Mouse (Mus musculus) thymus, postnatal 14 days (tissue): ENCODE data around the gene Nlrp6.
A peak's percentile ranks its signal among the peaks of the same experiment; 100 is the strongest.
"Not testable (repeated sequence)": the region's sequence is repeated elsewhere in the genome, so short reads cannot be mapped to it uniquely, and the experiment has no call there.

Source experiments
- DNase-seq: peaks from one replicate; pipeline ENCODE4 v3.0.0; 2021

Nlrp6 gene

DNA sequence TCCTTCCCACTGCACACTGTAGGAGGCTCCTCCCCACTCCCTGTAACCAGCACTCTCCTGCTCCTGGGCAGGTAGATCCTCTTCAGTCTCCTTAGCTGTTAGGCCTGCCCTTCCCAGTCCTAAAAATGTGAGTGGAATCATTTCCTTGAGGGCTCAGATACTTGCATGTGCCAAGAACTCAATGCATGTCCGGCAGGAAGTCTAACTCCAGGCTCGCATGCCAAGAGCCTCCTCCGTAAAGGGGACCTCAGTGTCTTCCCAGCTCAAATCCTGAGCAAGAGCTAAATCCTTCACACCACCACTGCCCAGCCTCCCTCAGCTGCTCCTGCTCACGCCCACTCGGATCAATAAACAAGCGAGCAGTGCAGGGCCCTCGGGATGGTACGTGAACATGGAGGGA lies 30.3 kb downstream of the Nlrp6 start:
- no peak for DNase-seq

DNA sequence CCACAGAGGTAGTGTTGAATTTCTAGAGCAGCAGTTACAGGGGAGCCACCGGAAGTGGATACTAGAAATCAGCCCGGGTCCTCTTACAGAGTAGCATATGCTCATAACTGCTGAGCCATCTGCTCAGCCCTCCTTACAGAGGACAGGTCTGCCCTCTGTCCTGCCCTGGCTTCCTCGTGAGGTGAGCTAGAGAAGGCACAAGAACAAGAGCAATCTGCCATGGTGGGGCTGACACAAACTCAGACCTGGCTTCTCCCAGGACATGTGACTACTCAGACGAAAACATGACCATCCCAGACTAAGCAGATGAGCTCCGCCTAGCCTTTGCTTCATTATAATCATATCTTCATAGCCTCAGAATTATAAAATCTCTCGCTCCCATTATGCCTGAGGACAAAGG lies 31.1 kb downstream of the Nlrp6 start:
- no peak for DNase-seq

DNA sequence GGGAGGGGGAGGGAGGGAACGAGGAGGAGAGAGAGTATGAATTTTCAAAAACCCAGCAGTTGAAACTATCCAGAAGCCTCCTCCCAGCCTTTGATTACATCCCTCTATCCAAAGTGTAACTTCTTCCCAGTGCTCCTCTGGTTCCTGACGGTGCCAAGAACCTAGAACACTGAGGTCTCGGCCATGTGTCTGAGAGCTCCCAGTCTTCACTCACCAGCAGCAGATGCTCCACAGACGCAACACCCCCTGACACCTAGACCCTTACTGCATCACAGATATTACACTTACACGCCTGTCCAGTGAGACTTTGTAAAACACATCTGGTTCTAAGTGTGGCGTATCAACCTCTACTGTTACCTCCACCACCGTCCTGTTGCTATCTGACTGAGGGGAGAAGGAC lies 31.7 kb downstream of the Nlrp6 start:
- no peak for DNase-seq

DNA sequence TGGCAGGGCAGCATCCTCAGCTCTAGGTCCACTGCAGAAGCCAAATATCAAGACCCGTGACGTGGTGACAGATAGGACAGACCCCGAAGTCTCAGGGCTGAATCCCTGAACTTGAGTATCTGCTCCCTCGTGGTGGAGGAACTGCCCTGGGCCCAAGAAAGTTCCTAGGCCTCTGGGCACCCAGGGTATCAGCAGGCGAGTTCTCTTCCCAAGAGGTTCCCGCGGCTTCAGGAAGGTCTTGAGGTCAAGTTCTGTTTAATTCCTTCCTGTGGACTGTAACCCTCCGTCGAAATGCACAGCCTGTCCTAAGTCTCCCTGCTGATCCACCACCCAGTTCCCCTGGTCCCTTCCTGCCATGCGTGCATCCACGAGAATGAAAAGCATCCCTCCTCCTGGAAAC lies 32.4 kb downstream of the Nlrp6 start:
- no peak for DNase-seq

DNA sequence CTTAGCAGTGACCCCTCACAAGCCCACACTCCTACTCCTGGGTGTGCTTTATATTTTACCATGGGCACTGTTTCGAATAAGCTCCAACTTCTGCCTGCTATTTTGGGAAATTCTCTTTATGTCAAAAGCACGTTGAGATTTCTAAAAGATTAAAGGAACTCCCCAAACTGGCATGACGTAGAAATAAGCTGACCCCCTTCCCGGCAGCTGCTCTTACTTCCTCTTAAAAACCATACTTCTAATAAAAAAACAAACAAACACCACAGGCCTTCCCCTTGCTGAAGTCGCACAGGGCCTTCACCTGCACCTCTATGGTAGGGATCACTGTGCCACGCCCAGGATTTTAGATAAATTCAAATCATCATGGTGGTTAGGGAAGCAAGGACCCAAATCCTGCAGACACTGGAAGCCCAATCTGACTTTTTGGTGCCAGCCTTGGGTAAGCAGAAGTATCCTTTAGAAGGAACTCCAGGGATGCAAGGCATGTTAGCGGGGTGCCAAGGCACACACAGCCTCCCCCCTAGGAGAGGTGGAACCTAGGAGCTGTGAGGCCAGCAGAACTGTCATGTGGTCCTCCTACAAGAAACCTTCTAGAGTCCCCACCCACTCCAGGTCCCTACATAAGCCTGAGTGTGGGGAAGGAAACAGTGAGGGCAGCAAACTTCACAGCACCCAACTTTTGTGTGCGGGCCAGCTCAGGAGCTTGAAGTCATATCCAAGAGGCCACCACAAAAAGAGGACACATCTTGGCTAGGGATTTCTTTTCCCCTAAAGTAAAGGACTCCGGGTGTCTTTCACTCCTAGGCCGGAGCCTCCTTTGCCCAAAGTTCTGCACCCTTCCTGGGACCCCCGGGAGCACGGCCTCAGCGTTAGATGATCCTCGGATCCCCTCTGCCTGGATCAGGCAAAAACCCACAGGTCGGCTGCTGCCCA lies 33.4 kb downstream of the Nlrp6 start:
- DNase-seq: no peak

DNA sequence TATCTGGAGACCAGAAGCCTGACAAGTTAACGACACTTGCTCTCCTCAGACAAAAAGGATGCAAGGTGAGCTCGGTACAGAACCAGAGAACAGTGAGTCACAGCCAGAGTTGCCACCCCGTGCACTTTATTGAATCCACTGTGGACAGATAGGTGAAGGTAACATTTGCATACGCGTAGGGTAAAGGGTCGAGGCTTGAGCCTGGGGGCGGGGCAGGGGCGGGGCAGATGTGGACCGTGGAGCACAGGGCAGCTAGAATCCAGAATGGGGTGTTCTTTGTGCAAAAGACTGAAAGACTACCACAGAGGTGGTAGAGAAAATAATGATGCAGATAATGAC lies 34.0 kb downstream of the Nlrp6 start:
- DNase-seq: no peak

DNA sequence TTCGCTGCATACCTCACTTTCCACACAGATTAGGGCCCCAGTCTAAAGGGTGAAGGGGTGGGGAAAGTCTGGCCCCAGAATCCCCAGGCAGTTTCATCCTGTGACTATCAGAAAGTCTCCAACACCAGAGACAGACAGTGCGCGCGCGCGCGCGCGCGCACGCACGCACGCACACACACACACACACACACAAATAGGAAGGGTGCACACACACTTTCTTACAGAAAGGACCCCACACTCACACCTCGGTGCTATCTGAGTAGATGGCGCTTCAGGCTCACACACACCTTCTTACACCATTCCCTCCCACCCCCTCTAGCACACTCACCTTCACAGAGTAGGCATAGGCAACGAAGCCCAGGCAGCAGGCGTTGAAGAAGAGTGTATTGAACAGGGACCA lies 34.6 kb downstream of the Nlrp6 start:
- no peak for DNase-seq

DNA sequence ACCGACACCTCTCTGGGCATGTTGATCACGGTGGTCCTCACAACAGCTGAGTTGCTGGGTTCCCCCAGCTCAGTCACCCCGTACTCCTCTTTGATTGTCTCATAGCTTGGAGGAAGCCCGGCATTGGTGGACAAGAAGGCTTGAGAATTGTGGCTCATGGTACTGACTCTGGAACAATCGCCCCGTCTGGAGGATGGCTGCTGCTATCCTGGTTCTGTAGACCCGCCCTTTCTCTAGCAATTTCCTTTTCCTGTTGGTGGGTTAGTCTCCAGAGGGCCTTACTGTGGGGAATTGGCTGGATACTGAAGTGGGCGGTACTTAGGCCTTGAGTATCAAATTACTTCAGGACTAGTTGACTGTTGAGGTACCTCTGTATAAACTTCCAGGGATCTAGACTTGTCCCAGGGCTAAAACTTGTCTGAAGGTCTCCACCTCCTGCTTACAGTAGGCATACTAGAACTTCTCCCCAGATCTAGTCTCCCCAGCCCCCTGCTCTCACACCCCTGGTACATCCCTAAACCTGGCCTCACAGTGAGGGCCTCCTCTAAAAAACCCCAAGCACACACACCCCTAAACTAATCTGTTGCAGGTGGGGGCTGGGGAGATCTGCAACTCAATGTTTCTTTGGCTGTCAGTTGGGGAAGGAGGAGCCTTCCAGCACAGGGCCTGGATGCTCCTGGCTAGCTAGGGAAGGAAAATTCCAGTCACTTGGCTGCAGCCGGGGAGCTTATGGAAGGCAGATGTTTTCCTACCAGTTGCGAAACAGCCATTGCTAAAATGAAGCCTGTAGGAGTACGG lies 35.3 kb downstream of the Nlrp6 start, which contains the start of the genes Gm45717 and Ifitm2:
Gene Gm45717 (minus strand): TSS at position 180 of the 798 bp plus-strand sequence.
Gene Ifitm2 (minus strand): TSS at position 230 of the 798 bp plus-strand sequence.
- DNase-seq: no peak

DNA sequence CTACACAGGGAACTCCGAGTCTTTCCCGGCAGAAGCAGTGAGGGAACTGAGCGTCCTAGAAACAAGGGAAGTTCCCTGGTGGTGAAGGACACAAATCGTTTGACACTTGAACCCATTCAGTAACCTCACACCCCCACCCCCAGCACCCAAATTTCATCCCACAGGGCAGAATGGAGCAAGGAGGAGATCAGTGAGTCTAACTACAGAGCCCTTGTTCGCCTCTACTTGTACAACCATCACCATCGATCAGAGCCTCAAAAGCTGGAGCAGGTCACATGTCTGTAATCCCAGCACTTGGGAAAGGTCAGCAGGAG lies 35.8 kb downstream of the Nlrp6 start:
- DNase-seq: no peak

DNA sequence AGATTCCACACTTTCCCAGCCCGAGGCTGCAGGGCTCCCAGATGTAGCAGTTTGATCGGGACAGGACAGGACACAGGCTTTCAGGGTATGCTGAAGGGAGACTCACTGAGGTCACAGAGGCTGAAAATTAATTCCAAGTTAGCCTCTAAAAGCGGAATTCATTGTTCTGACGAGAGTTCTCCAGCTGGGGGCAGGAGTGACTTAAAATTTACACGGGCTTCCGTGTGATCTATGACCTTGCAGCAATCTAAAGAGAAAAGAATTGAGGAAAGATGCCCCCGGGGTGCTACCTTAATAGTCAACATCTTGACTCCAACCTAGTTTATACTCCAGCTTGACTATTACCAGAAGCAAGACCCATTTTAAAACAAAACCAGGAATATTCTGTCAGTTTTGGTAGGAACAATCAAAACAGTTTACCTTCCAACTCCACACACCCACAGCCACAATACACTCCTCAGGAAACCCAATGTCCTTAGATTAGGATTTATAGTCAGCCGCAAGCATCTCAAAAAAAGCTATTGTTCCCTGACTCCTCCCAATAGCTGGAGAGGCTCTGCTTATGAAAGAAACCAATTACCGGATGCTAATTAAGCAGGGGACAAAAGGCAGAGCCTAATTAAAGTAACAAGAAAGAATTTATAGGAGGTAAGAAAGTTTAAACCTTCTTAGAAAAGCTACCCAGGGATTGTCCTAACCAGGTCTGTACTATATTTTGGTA lies 38.6 kb downstream of the Nlrp6 start:
- peak; percentile 34 for DNase-seq

DNA sequence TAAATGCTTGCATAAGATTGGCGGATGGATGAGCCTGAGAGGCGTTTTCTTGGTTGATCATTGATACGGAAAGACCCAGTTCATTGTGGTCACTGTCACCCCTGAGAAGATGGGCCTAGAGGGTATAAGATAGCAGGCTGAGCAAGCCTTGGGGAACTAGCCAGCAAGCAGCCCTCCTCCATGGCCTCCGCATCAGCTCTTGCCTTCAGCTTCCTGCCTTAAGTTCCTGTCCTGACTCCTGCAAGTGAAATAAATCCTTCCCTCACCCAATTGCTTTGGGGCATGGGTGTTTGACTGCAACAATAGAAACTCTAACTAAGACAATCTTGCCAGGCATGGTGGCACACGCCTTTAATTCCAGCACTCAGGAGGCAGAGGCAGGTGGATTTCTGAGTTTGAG lies 39.3 kb downstream of the Nlrp6 start:
- no peak for DNase-seq

DNA sequence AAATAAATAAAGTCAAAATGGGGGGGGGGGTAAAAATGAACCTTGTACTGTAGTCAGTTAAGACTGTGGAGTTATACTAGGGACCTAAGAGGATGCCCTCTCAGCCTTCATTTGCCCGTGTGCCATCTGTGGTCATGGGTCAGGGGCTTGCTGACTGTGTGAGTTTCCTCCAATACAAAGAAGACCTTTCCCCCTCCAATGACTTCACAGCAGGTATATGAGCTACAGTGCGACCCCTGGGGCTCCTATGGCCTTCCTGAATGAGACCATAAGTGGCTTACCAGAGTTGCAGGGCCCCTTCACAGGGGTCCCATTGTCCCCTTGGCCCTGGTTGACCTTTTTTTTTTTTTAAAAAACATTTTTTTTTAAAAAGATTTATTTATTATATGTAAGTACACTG lies 40.7 kb downstream of the Nlrp6 start:
- DNase-seq: no peak

DNA sequence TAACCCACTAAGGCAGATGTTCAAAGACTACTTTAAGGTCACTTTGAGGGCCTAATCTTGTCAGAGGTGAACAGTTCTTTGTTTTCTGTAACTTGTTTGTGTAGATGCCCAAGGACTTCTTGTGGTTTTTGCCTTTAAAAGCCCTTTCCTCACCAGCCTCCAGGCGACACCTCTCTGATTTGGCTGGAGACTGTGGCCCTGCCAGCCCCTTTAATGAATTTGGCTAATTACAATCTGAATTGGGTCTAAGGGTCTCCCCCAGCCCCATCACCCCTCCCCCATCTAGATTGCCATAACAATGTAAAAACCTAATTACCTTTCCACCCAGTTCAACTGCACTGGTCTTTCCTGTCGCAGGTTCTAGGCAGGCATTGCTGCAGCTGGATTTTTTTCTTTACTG lies 42.0 kb downstream of the Nlrp6 start:
- no peak for DNase-seq

DNA sequence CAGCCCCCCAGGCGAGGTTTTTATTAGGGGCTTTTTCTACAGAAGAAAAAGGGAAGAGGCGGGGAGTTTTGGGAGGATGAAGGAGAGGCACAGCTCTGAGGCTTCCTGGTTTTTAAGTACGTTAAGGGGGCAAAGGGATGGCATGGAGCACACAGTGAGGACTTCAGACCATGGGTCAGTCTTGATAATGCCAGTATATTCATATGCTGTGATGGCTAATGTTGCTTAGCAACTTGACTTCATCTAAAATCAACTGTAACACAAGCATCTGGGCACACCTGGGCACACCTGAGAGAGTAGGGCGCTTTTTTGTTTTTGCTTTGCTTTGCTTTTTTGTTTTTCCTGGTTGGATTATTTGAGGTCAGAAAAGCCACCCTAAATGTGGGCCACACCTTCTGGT lies 46.2 kb downstream of the Nlrp6 start, which contains the start of gene Ifitm1:
Gene Ifitm1 (plus strand): TSS at position 301 of the 400 bp plus-strand sequence.
- DNase-seq: no peak

DNA sequence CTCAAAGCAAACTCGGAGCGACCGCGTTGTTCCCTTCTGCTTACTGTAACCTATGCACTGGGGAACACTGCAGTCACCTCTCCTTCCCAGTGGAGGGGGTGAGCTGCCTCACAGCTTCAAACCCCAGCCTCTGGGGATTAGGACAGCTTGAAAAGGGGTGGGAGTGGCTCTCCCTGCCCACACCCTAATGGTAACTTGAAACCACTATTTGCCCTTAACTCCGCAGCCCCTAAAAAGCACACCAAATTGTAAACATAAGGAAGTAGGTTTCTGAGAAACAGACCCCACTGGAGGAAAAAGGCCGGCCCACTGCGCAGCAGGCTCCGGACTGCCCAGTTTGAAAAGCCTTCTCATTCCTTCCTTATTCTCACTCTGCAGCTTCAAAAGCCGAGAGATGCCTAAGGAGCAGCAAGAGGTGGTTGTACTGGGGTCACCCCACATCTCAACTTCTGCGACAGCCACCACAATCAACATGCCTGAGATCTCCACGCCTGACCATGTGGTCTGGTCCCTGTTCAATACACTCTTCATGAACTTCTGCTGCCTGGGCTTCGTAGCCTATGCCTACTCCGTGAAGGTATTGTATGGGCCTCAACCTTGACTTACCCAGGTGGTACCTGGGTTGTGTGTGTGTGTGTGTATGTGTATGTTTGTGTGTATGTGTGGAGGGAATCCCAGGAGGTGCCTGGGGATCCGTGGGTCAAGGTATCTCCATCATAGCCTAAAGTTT lies 47.3 kb downstream of the Nlrp6 start:
- DNase-seq: no peak

DNA sequence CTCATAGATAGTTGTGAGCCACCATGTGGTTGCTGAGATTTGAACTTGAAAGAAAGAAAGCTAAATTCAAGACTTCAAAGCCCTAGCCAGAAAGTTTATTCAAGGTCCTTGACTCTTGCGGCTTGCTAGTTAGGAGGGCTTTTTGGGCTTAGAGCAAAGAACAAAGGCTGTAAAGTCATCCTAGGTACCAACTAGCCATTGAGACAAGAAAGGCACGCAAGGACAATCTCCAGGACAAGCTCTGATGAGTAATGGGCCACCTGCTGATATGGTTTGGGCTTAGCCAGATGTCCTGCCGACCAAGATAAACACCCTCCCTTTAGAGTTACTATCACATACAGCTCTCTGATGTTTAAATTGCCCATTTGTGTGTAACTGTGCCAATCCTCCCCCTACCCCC lies 48.0 kb downstream of the Nlrp6 start:
- not testable (repeated sequence) for DNase-seq

DNA sequence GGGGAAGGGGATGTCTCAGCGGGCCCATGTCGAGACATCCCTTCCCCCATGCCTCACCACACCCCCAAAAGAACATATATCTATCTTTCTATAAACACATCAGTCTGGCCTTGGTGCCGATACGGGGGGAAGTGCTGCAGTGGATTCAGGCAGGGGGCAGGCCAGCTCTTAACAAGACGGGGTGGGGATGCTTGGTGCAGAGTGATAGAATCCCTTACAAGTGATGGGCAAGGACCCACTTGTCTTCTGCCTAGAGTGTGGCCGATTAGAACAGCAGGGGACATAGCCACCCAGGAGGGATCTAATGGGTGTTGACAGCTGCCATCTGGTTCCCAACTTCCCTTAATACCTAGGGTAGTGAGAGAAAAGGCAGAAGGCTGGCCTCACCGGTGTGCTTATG lies 50.2 kb downstream of the Nlrp6 start:
- DNase-seq: no peak

DNA sequence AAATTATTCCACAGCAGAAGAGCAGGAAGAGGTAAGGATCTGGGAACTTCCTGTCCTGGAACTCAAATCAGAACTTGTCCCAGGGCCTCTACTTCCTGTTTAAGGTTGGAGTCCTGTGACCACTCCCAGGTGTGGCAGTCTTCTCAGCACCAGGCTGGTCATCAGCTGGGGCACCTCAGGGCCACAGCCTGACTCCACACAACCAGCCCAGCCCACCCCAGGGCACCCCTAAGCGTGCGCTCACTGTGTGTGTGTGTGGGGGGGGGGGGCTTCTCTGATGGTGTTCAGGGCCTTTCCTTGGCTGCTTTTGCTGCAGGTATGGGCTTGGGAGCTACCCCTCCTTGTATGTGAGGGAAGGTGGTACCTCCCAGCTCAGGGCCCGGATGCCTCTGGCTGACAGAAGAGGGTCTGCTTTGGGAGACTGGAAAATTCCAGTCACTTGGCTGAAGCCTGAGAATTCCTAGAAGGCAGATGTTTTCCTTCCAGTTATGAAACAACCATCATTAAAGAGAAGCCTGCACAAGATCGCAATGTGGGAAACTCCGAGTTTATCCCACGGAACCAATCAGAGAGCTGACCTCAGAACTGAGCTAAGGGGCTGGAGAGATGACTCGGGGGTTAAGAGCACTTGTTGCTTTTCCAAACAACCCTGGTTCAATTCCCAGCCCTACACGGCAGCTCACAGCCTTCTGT lies 50.9 kb downstream of the Nlrp6 start:
- no peak for DNase-seq

DNA sequence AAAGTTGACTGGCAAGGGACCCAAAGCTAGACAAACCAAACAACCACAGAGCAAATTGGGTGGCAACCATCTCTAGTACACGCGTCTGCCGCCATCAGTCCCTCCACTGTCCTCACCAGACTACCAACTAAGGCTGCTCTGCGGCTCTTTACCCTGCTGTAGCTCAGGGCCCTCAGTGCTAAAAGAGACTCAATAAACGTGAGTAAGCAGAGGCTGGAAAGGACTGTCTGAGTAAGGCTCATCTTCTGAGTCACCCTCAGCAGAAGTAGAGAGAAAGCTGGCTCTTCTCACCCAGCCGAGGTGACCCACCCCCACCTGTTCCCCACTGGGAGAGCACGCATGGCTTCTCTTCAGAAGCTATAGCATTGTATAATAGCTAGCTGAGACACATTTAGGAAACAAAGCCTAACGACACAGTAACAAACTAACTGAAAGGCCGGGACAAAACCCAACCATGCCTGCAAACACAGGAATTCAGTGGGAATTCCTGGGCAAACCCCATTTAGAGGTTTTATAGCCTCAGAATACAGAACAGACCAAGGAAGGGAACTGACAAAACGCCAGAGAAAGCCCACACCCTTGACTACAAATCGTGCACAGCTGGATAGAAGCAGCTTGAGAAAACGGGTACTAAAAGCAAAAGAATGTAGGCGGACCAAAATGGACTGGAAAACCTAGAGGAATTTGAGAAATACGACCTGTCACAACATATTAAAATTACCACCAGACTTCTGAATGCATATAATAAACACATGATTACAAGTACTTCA lies 52.9 kb downstream of the Nlrp6 start:
- DNase-seq: no peak

DNA sequence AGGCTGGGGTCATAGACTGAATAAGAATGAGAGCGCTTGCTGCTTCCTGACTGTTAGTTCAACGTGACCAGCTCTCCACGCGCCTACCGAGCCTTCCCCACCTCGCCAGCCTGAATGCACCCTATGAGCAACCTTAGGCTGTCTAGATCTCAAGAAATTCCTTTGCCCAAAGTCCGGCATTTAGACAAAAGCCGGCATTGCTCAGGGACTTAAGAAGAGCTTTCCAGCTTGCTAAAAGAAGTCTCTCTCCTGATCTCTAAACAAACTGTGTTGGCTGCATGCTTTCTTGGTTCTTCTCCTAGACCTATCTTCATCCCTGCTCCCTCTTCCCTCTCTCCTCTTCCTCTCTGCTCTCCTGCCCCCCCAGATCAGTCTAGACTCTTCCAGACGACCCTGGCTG lies 54.2 kb downstream of the Nlrp6 start:
- no peak for DNase-seq

DNA sequence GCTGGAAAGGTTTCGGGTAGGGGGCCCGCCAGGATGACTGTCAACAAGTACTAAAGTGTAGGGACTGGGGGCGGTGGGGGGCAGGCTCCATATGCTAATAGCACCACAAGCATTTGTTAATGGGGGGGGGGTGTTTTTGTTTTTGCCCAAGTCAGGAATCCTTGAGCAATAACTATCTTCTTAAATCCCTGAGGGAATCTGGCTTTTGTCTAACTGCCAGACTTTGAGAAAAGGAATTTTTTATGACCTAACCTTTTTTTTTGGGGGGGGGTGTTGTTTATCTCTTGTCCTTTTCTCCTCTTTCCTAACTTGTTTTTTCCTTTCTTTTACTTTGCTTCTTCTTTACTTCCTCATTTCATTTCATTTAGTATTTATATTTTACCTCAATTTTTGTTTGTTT lies 54.8 kb downstream of the Nlrp6 start:
- no peak for DNase-seq
